Mouse (Mus musculus): ENCODE measurements at regions not wholly inside any gene's neighbourhood (a gene's known extent, or its start where the extent isn't known, plus 50 kb on each side); places are given as distances from the start of the nearest gene placed in this dataset.

- DNase-seq (ENCODE audit: low spot score): no peak
Observed at GRCm38 (mm10) chr14:55406146-55406545, 72.4 kb upstream of the Dhrs4 start.

All from urinary bladder, postnatal 25 days (tissue).